Mouse (Mus musculus) brain, adult 10 weeks (tissue): ENCODE data around the gene Nabp1. TPM values are rescaled to one million over a fixed set of nuclear protein-coding genes. Genes with fewer than 3 reads are reported as not detected.

Experiments
- polyA plus RNA-seq: library from polyadenylated mRNA; stranded (reverse); fragments of 350-450 nt; fragmentation: Illumina TruSeq; extraction: RNeasy Lipid Tissue Mini Kit (QIAGEN cat#74804); gene quantifications from one replicate; pipeline ENCODE4 v1.2.3, GENCODE M21; 2015; ENCODE audit warnings: low read depth, low replicate concordance

Gene Nabp1
- 16.2 TPM for polyA plus RNA-seq

DNA sequence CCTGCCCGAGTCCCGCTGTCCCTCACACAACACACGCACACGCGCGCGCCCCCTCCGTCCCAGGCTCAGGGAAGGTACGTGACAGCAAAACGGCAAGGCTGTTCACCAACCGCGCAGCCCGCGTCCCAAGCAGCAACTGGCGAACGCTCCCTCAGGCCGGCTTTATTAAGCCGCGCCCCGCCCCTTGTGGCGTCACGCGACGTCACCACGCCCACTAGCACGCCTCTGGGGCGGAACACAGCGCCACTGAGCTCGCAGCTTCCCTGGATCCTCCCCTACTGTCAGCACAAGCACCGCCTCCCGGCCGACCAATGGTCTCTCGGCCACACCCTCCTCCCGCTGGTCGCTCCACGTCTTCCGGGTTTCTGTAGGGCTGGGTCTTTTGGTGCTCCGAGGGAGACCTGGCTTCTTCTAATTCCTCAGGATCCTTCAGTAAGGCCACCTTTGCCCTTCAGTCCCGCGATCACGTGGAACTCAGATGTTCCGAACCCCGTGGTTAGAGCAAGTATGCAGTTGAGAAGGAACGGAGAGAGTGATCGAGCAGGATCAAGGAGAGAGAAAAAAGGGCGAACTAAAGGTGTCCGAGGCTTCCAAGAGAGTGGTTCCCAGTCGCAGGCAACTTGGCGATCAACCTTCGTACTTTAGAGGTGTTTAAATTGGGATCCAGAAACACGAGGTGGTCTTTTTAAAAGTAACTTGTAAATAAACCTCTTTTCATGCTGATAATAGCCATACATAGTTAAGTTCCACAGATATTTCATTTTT, at the start of gene Nabp1:
Gene Nabp1, minus strand, starts transcription at position 164 of the 765 bp plus-strand sequence.

Other genes with a start within 250 kb of the Nabp1 start
- gene Cavin2, start 189.3 kb downstream of the Nabp1 start, polyA plus RNA-seq = 11.5 TPM